Mouse (Mus musculus) MN1 (cell line): ENCODE measurements around the gene Prr14.
"Not testable (repeated sequence)": the region's sequence is repeated elsewhere in the genome, so short reads cannot be mapped to it uniquely, and the experiment has no call there.

Source experiments
- DNase-seq: peaks from one replicate; pipeline ENCODE4 v3.0.0-alpha.2; 2016; ENCODE audit warnings: low spot score

Prr14 gene

DNA sequence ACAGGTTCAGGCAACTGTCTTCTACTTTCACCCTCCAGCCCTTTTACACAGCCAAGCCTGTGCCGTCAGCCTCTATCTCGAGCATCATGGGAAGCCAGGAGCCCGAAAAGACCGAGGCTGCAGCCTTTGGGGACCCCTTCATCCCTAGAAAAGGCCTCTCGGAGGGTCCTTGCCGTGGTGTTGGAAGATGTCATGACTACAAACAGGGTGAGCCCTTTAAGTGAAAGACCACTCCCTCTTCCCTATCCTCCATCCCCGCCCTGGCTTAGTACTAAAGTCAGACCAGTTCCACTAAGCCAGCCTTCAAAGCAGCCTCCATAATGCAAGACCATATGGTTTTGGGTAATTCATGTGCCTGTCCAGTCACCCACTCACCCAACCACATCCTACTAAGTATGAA, 12.6 kb downstream of the Prr14 start:
- peak; percentile 57 for DNase-seq

DNA sequence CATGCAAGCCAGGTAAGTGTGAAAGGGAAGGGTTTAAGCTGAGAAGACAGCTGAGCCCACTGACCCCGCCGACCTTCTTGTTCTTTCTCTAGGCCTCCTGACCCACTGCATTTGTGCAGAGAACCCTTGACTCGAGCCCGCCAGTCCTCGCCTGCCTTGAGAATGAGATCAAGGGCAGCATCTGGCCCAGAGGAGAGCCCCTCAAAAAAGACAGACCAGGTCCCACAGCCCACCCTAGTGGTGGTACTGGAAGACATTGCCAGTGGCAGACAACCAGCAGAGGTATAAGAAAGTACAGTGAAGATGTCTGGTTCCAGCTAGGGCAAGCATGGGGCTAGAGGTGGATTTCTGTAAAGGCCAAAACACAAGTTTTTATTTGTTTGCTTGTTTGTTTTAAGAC, 14.3 kb downstream of the Prr14 start:
- no peak for DNase-seq

DNA sequence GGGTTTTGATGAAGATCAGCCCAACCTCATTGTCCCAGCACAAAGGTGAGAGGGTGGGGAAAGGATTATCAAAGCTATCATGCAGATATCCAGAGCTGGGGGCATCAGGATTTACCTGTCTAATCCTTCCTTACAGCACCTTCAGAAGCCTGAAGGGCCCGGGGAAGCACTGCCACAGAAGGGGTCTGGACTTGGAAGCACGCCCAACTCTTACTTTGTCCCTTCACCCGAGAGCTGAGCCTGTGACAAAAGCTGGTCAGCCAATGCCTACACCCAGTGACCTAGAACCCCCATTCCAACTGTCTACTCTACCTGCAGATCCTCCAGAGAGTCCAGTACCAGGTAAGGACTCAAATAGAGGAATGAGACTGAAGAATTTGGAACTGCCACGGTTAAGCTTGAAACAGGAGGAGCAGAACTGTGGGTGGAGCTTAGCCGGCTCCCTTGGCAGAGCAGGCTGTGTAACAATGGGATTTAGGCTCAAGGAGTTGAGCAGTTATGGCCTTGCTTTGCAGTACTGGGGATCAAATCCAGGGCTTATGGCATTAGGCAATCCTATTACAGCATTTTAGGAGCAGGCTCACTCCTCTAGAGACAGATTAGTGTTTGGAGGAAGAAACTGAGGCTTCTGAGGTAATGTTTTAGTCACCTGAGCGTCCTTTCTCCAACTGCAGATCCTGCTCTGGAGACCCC, 15.1 kb downstream of the Prr14 start:
- DNase-seq, result no peak

DNA sequence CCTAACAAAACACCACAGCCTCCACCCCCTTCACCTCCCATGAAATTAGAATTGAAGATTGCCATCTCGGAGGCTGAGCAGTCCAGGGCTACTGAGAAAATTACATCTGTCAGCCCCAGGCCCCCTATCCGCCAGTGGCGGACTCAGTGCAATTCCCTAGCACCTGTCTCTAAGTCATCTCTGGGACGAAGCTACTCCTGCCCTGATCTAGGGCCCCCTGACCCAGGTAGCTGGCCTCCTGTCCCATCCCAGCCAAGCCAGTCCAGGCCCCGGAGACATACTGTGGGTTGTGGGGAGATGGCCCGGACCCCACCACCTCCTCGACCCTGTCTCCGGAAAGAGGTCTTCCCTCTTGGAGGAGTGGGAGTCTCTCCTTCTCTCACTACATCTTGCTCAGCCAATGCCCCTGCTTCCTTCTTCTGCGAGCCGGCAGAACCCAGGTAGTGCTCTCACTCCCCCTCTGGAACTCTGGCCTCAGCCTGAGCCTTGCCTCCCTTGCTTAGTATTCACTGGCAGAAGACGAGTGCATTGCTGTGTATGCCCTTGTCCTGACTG, 15.9 kb downstream of the Prr14 start:
- no peak for DNase-seq

DNA sequence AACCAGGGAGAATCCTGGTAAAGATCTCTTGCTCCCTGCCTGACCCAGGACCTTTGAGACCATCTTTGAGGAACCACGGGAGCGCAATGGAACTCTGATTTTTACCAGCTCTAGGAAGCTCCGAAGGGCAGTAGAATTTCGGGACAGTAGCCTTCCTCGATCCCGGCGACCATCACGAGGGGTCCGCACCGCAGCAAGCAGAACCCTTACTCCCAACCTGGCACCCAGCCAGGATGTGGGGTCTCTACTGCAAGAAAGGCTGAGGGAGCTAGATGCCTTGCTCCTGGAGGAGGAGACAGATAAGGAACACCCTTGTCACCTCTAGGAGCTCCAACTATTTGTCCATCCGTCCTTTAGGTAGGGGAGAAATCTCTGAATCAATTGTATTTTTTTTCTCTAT, 16.9 kb downstream of the Prr14 start:
- no peak for DNase-seq

DNA sequence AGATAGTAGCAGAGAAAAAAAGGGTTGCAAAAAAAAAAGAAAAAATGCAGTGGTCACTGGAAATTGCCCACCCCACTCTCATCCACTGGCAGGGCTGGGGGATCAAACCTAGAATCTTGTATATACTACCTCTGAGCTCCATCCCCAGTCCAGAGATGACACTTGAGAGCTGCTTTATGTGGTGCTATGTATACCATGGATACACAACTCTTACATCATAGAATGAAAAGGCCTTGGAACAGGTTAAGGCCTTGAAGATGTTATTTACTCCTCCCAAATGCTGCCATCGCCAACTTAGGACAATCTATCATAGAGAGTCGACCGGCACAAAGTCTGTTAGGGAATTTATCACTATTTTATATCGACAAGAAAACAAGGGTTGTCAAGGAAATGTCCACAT, 17.4 kb downstream of the Prr14 start:
- no peak for DNase-seq

DNA sequence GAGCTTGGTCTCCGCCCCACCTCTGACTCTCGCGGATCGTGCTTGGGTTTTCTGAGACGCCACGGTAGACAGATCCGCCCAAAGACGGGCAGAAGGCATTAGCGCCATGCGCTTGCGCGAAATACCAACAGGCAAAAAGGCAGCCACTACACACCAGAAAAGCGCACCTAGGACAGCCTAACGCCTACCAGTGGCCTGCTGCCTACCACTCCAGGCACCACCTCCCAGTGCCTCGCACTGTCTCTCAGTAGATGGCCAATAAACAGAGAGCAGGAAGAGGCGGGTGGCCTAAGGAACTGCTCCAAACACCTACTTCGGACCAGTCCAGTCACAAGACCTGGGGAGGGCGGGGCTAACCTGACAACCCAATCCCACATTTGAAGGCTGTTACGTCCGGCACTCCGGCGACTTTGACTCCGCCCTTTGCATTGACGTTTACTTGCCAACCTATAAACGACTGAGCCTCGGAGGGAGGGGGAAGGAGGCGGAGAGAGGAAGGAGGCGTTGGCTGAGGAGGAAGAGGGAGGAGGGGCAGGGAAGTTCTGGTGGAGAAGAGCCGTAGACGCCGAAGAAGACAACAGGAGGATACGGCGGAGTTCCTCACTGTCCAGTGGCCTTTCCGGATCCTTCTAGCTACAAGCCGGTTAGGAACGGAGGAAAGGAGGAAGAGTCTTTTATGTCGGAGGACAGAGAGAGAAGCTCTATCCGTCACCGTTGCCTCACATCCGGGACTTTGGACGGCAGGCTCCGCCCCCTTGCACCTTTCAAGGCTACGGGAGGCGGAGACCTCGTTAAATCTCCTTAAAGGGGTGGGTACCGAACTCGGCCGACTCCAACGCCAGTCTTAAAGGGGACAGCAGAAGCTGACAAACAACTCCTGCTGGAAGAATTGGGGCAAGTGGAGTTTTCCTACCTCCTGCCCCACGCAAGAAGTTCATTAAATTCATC, 18.6 kb downstream of the Prr14 start:
- DNase-seq, result peak; percentile 99

DNA sequence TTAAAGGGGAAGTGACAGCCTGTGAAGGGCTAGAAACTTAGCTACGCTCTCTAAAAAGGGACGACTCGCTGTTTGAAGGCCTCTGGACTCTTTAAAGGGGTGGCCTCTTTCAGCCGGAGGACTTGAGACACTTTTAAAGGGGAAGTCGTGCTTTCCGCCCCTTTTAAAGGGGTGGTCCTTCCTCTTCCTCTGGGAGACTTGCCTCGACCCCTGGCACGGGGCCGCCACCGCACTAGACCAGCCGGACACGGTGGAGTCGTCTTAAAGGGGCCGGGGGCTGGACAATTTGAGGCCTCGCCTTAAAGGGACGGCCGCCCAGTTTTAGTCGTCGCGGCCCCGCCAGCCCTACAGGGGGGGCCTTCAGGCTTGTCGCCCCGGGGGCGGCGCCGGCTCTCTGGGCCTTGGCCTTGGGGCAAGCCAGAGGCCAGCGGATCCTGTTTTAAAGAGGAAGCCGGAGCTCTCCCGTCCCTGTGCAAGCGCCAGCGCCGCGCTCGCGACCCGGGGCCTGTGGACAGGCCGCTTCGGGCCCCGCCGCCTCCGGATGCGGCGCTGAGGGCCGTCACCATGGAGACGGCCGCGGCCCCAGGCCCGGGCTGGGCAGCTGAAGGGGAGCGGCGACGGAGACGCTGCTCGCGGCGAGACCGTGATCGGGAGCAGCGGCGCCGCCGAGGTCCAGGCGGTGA, 19.4 kb downstream of the Prr14 start, which contains the start of gene Fbrs:
Gene Fbrs (plus strand): TSS at position 565 of the 683 bp plus-strand sequence.
- peak; percentile 97 for DNase-seq

DNA sequence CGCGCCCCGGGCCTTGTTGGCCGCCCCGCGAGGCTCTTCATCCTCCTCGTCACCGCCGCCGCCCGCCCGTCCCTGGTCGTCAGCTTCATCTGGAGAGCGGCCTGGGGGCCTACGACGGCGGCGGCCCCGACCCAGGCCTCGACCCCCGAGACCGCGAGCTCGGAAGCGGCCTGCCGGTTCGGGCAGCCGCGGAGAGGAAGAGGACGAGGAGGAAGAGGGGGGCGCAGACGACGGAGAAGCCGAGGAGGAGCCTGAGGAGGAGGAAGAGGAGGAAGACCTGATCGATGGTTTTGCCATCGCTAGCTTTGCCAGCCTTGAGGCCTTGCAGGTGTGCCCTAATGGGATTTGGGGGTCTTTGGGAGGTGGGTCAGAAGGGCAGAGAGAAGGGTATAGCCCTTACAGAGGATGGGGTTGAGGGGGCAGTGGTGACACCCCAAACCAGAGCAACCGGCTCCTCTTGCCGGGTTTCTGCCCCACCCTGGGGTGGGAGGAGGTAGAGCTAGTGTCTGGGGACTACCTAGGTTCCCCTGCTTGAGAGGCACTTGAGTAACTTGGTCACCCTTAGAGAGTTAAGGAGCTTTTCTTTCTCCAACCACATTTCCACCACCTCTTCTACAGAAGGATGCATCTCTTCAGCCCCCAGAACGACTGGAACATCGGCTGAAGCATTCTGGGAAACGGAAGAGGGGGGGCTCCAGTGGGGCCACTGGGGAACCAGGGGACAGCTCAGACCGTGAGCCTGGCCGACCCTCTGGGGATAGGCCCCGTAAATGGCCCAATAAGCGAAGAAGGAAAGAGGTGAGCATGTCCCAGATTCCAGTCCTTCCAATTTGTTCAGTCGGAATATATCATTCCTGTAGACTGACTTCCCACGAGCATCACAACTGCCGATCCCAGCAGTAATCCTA, 20.2 kb downstream of the Prr14 start:
- no peak for DNase-seq

DNA sequence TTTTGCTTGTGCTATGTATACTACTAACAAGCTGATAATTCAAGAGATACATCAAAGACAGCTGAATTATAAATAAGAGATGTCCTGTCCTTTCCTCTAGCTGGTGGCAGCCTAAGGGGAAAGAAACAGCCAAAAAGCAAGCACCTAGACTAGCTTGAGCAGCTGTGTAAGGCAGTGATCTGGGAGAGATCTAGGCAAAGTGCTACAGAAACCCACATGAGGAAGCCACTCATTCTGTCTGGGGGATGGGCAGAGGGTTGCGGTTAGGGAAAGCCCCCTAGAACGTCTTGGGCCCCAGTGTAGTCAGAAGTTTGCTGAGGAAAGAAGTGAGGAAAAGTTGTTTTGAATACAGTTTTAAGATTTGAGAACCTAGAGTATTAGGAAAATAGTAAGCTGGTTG, 20.9 kb downstream of the Prr14 start:
- DNase-seq, result no peak

DNA sequence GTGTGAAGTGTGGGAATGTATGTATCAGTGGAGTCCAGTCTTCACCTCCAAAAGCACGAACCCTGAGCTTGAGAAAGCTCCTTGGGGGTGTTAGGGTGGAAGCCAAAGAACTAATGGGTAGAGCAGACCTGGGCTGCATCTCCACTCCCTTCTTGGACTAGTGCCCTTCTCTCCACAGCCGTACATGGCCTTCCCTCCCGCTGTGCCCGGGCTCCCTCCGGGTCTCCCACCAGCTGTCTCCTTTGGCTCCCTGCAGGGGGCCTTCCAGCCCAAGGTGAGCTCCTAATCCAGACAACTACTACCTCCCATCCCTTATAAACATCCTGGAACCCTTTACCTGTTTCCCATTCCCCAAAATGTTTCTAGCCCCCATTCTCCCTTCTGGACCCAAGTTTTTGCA, 26.0 kb downstream of the Prr14 start:
- no peak for DNase-seq

DNA sequence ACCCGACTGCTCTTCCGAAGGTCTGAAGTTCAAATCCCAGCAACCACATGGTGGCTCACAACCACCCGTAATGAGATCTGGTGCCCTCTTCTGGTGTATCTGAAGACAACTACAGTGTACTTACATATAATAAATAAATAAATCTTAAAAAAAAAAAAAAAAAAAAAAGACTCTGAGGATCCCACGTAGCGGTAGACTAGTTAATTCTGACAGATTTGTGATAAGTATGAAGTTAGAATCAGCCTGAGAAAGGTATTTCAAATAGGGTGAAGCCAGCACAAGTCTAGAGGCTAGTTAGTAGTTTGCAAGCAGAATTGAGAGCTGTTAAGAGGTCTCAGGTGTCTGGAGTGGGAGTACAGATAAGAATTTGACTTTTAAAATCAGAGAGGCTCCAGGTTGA, 29.0 kb downstream of the Prr14 start:
- DNase-seq, result not testable (repeated sequence)

DNA sequence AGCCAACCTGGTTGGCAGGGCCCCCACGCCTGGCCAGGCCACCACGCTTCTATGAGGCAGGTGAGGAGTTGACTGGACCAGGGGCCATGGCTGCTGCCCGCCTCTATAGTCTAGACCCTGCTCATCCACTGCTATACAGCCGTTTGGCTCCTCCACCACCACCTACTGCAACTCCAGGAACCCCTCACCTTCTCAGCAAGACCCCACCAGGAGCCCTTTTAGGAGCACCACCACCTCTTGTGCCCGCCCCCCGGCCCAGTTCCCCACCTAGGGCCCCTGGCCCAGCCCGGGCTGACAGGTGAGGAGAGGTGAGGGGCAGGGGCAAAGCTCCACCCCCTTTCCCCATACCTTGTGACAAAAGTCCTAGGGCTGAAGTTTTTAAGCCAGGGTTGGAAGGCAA, 30.6 kb downstream of the Prr14 start:
- no peak for DNase-seq

DNA sequence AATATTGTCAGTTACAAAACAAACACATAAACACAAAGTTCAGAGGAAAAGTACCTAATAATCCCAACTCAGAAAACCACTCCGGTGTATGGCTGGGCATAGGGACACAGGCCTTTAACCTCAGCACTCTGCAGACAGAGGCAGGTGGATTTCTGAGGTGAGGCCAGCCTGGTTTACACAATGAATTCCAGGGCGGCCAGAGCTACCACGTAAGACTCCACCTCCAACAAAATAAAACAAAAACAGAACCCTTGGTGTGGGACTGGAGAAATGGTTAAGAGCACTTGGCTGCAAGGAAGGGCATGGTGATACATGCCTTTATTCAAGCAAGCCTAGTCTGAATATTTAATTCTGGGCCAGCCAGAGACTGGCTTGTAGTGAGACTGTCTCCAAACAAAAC, 32.4 kb downstream of the Prr14 start:
- DNase-seq, result no peak

DNA sequence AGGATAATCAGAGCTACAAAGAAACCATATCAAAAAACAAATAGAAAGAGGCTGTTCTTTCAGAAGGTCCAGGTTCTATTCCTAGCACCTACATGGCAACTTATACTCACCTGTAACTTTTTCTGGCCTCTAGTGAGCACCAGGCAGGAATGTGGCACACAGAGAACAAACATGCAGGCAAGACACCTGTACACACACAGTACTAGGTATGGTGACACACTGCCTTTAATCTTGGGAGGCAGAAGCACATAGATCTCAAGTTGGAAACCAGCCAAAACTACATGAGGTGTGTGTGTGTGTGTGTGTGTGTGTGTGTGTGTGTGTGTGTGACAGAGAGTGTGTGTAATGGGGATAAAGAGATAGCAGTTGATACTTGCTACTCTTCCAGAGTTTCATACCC, 35.2 kb downstream of the Prr14 start:
- DNase-seq, result no peak

DNA sequence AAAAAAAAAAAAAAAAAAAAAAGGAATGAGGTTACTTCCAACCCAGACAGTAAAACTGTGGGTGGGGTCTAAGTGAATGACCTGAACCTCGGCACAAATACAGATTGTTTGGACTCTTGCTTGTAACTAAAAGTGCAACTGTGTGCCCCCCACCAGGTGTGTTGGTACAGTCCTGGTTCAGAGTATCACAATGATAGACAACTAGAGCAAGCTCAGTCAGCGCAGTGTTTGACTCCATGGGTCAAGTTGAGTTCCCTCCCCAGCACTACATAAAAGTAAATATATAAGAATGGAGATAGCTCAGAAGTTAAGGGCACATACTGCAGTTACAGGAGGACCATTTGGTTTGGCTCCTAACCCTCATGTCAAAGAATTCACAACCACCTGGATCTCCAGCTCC, 38.0 kb downstream of the Prr14 start:
- no peak for DNase-seq

DNA sequence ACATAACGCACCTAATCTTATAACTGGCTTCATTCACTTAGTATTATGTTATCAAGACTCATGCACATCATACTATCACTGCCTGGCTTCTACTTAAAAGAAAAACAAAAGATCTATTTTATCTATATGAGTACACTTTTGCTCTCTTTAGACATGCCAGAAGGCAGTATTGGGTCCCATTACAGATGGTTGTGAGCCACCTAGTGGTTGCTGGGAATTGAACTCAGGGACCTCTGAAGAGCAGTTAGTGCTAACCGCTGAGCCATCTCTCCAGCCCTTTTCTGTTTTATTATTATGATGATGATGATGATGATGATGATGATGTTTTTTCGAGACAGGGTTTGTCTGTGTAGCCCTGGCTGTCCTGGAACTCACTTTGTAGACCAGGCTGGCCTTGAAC, 39.0 kb downstream of the Prr14 start:
- DNase-seq, result peak; percentile 29

DNA sequence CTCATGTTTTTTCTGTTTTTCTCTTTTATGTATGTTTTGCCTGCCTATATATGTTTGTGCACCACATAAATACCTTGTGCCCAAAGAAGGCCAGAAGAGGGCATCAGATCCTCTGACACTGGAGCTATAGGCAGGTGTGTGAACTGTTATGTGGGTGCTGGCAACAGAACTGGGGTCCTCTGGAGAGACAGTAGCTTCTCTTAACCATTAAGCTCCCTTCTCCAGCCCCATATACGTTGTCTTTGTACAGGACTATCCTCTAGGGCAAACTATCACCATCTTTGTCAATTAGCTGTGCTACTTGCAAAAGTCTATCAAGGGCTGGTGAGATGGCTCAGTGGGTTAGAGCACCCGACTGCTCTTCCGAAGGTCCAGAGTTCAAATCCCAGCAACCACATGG, 48.9 kb downstream of the Prr14 start:
- no peak for DNase-seq

DNA sequence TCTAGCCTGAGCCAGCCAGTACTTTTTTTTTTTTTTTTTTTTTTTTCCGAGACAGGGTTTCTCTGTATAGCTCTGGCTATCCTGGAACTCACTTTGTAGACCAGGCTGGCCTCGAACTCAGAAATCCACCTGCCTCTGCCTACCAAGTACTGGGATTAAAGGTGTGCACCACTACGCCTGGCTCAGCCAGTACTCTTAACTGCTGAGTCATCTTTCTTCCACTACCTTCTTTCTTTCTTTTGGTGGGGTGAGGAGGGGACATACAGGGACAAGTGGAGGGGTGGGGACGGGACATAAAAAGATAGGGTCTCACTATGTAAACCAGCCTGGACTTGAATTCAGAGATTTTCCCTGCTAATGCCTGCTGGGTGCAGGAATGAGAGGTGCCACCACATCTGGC, 50.4 kb downstream of the Prr14 start:
- DNase-seq, result not testable (repeated sequence)

DNA sequence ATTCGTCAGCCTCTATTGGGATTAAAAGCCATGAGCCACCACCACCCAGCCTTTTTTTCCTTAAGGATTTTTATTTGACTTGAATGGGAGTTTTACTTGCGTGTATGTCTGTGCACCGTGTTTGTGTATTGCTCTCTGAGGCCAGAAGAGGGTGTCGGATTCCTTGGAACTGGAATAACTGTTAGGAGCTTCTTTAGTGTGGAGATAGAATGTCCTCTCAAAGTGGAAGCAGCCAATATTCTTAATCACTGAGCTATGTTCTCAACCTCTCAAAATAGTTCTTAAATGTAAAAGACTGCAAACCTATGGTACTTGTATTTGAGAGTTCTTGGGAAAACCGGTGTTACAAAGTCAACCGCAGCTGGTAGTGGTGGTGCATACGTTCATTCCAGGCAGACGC, 51.8 kb downstream of the Prr14 start:
- peak; percentile 58 for DNase-seq

DNA sequence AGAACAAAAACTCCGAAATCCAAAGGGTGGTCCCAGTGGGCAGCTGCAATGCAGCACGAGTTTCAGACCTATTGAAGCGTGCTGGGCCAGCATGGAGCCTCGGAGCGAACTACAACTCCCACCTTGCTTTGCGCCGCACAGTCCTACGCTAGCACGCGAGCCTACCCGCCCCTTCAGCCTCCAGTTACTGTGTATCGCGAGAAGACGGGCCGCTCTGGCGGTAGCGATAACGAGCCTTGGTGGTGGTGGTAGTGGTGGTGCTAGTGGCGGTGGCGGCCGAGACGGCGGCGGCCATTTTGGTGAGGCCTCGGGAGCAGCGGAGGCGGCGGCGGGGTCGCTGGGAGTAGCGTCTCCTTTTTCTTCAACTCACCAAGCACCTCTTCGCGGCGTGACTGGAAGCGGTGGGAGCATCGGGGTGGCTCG, 52.4 kb downstream of the Prr14 start, which contains the start of gene Srcap:
Gene Srcap (plus strand): TSS at position 176 of the 423 bp plus-strand sequence.
- DNase-seq, result peak; percentile 97
